In genomic region chr7:135488214-135488810, GRCm38 (mm10) we compare ENCODE assay signal across 9 mouse cellular contexts. TPM values are rescaled to one million over a fixed set of nuclear protein-coding genes. Genes with fewer than 3 reads are reported as not detected.
DNase-seq lines count a peak whose midpoint lies in the region; ATAC-seq and TF ChIP-seq lines count a peak whose summit lies in the region.
"Had no signal": no experiment of that assay in that cellular context is flagged by ENCODE, and none has a peak within 500 bp of the region (broad histone marks: within the 10 kb centered on the region; RNA-seq: fewer than 3 reads in every experiment).

No protein-coding gene starts in this region.

- no peak overlapping the region for H3K9ac ChIP-seq in intestine, embryonic 16.5 days (ENCODE audit: low read depth, low read length)
- no peak overlapping the region for H3K9ac ChIP-seq in intestine, embryonic 15.5 days
- H3K9ac ChIP-seq in CH12.LX (ENCODE audit: insufficient read depth, low read depth): no peak overlapping the region
- H3K9ac ChIP-seq in heart, embryonic 11.5 days (ENCODE audit: low read depth, low read length): no peak overlapping the region

- WGBS in intestine, embryonic 16.5 days: 61% methylated on average over 6 of the region's 6 CpGs
- 65% methylated on average over 6 of the region's 6 CpGs for WGBS in intestine, embryonic 15.5 days
- 70% methylated on average over 6 of the region's 6 CpGs for WGBS in heart, embryonic 11.5 days (ENCODE audit: insufficient replicate concordance)

- H3K4me2 ChIP-seq in intestine, embryonic 16.5 days (ENCODE audit: low read depth, low read length): no peak overlapping the region
- H3K4me2 ChIP-seq in intestine, embryonic 15.5 days (replicated peaks): no peak overlapping the region
- peak overlapping the region; percentile 24; the same call in 1 of the 2 replicates for H3K4me2 ChIP-seq in CH12.LX (ENCODE audit: insufficient read depth, low read depth, poor library complexity, severe bottlenecking)
- no peak overlapping the region for H3K4me2 ChIP-seq in heart, embryonic 11.5 days

- TF ChIP-seq EP300 in CH12.LX (IDR thresholded peaks at IDR 0.05; ENCODE audit: low read length): peak; percentile 73

- peak; percentile 49 for TF ChIP-seq RAD21 in CH12.LX (IDR thresholded peaks at IDR 0.05; ENCODE audit: low read depth, low read length)

- no peaks in the 10 kb centered on the region for H3K4me1 ChIP-seq in intestine, embryonic 16.5 days (ENCODE audit: control insufficient read depth, insufficient read depth, low read length)
- peaks cover 5% of the 10 kb centered on the region; the same call in 1 of the 2 replicates for H3K4me1 ChIP-seq in intestine, embryonic 15.5 days (replicated peaks)
- H3K4me1 ChIP-seq in CH12.LX (ENCODE audit: control insufficient read depth in 1 of 2, insufficient read depth in 2 of 2): peaks cover 11 to 37% of the 10 kb centered on the region in 2 experiments
- peaks cover 3% of the 10 kb centered on the region; the same call in 1 of the 2 replicates for H3K4me1 ChIP-seq in heart, embryonic 11.5 days (ENCODE audit: control insufficient read depth, insufficient read depth, low read length)

- TF ChIP-seq CTCF in CH12.LX (conservative IDR thresholded peaks at IDR 0.05 in 1 of 2, IDR thresholded peaks at IDR 0.05 in 1 of 2; ENCODE audit: low read depth in 2 of 2, low read length in 2 of 2): peak; percentile 80 to 94

- no peaks in the 10 kb centered on the region for H3K79me2 ChIP-seq in CH12.LX (replicated peaks; ENCODE audit: control insufficient read depth, extremely low read depth, insufficient read depth, poor library complexity, severe bottlenecking)

- DNase-seq in CH12.LX (ENCODE audit: extremely low read depth) (peak; percentile 56), R1 (ENCODE audit: low read depth, low spot score) (peak; percentile 54)
- peak; percentile 18 for DNase-seq in lung, postnatal 10 days
- no peak for DNase-seq in right cerebral cortex, adult 2 months (ENCODE audit: low spot score in 2 of 2)
- no peak for DNase-seq in cerebellum, adult 11-12 months

- H3K27ac ChIP-seq in intestine, embryonic 16.5 days (ENCODE audit: low read length): no peak overlapping the region
- no peak overlapping the region for H3K27ac ChIP-seq in intestine, embryonic 15.5 days
- no peak overlapping the region for H3K27ac ChIP-seq in CH12.LX (ENCODE audit: insufficient read depth, low read depth)
- H3K27ac ChIP-seq in heart, embryonic 11.5 days (ENCODE audit: low read depth, low read length): no peak overlapping the region

- dilution Hi-C loops in CH12.LX (cut with MboI; ENCODE audit: extremely low pct_ligation_motif_present, extremely low pct_unique_long_range_greater_than_20kb, low sequenced_read_pairs): no loop called here

- no peak overlapping the region for H3K4me3 ChIP-seq in intestine, embryonic 16.5 days (ENCODE audit: low read length)
- H3K4me3 ChIP-seq in intestine, embryonic 15.5 days (replicated peaks): no peak overlapping the region
- H3K4me3 ChIP-seq in CH12.LX (replicated peaks in 1 of 3; ENCODE audit: low read depth in 2 of 3, low read length in 2 of 3, poor library complexity in 1 of 3): no peak overlapping the region
- H3K4me3 ChIP-seq in heart, embryonic 11.5 days (ENCODE audit: low read depth, low read length): no peak overlapping the region
- H3K4me3 ChIP-seq: myocyte had no signal

- in situ Hi-C loops in CH12.LX (cut with MboI; ENCODE audit: low pct_ligation_motif_present, low pct_unique_long_range_greater_than_20kb, low sequenced_read_pairs): loop anchor here (5.0 to 25.0 kb wide), 3 partner anchors 86 to 1626 kb away; no protein-coding TSS in a partner anchor

- no peaks in the 10 kb centered on the region for H3K9me3 ChIP-seq in intestine, embryonic 16.5 days (ENCODE audit: control insufficient read depth, low read length)
- H3K9me3 ChIP-seq in intestine, embryonic 15.5 days: no peaks in the 10 kb centered on the region
- peaks cover 8% of the 10 kb centered on the region for H3K9me3 ChIP-seq in CH12.LX (replicated peaks; ENCODE audit: low read length)
- H3K9me3 ChIP-seq in heart, embryonic 11.5 days (replicated peaks; ENCODE audit: control insufficient read depth, low read length): no peaks in the 10 kb centered on the region

- no peaks in the 10 kb centered on the region for H3K36me3 ChIP-seq in intestine, embryonic 16.5 days (ENCODE audit: control insufficient read depth, insufficient read depth, low read length)
- H3K36me3 ChIP-seq in intestine, embryonic 15.5 days: no peaks in the 10 kb centered on the region
- H3K36me3 ChIP-seq in CH12.LX (replicated peaks in 1 of 2; ENCODE audit: control insufficient read depth in 1 of 2, insufficient read depth in 1 of 2, low read length in 1 of 2): no peaks in the 10 kb centered on the region
- no peaks in the 10 kb centered on the region for H3K36me3 ChIP-seq in heart, embryonic 11.5 days (ENCODE audit: control insufficient read depth, insufficient read depth, low read length)

- no peak for TF ChIP-seq POLR2A in CH12.LX (IDR thresholded peaks at IDR 0.05; ENCODE audit: low read depth, low read length)

- peak; percentile 26; the same call in 1 of the 2 replicates for ATAC-seq in intestine, embryonic 16.5 days
- no peak for ATAC-seq in intestine, embryonic 15.5 days
- no peak for ATAC-seq in heart, embryonic 11.5 days (replicated peaks; ENCODE audit: insufficient number of reproducible peaks, low FRiP score, low TSS enrichment)

- H3K27me3 ChIP-seq in intestine, embryonic 16.5 days (replicated peaks; ENCODE audit: control insufficient read depth, insufficient read depth, low read length): no peaks in the 10 kb centered on the region
- H3K27me3 ChIP-seq in intestine, embryonic 15.5 days (replicated peaks): no peaks in the 10 kb centered on the region
- no peaks in the 10 kb centered on the region for H3K27me3 ChIP-seq in CH12.LX (replicated peaks)
- H3K27me3 ChIP-seq in heart, embryonic 11.5 days (ENCODE audit: control insufficient read depth, insufficient read depth, low read length): peaks cover 8% of the 10 kb centered on the region

TF ChIP-seq in CH12.LX, 34 proteins besides CTCF, POLR2A, EP300 and RAD21:
- peak; percentile 21; the same call in 1 of the 2 replicates for TF ChIP-seq TCF12 (IDR thresholded peaks at IDR 0.05; ENCODE audit: low read depth, low read length)
- TF ChIP-seq MAFK (IDR thresholded peaks at IDR 0.05; ENCODE audit: insufficient replicate concordance, low read length): no peak
- no peak for TF ChIP-seq TBP (conservative IDR thresholded peaks at IDR 0.05; ENCODE audit: low read depth, low read length)
- peak; percentile 78 for TF ChIP-seq IRF4 (IDR thresholded peaks at IDR 0.05; ENCODE audit: low read depth, low read length)
- TF ChIP-seq SMC3 (IDR thresholded peaks at IDR 0.05; ENCODE audit: low read depth, low read length): peak; percentile 83
- 0 out of 2 replicates have a peak, but pooled peaks have one; percentile 38 for TF ChIP-seq RCOR1 (conservative IDR thresholded peaks at IDR 0.05; ENCODE audit: low read depth, low read length)
- 0 out of 2 replicates have a peak, but pooled peaks have one; percentile 24 for TF ChIP-seq JUND (conservative IDR thresholded peaks at IDR 0.05; ENCODE audit: low read depth, low read length)
- 0 out of 2 replicates have a peak, but pooled peaks have one; percentile 27 for TF ChIP-seq NELFE (IDR thresholded peaks at IDR 0.05; ENCODE audit: low read depth, low read length)
- no peak for TF ChIP-seq USF1 (IDR thresholded peaks at IDR 0.05; ENCODE audit: low read depth, low read length)
- no peak for TF ChIP-seq USF2 (conservative IDR thresholded peaks at IDR 0.05; ENCODE audit: low read depth, low read length)
- 0 out of 2 replicates have a peak, but pooled peaks have one; percentile 37 for TF ChIP-seq MAZ (IDR thresholded peaks at IDR 0.05; ENCODE audit: low read depth, low read length)
- TF ChIP-seq POLR2AphosphoS2 (IDR thresholded peaks at IDR 0.05; ENCODE audit: low read depth, low read length): no peak
- 0 out of 2 replicates have a peak, but pooled peaks have one; percentile 14 for TF ChIP-seq CHD2 (IDR thresholded peaks at IDR 0.05; ENCODE audit: low read length)
- TF ChIP-seq BHLHE40 (IDR thresholded peaks at IDR 0.05; ENCODE audit: low read depth, low read length): peak; percentile 28; the same call in 1 of the 2 replicates
- peak; percentile 63; the same call in 1 of the 2 replicates for TF ChIP-seq MXI1 (IDR thresholded peaks at IDR 0.05; ENCODE audit: low read depth, low read length)
- TF ChIP-seq MAX (IDR thresholded peaks at IDR 0.05; ENCODE audit: low read length): peak; percentile 42; the same call in 1 of the 2 replicates
- no peak for TF ChIP-seq ELF1 (IDR thresholded peaks at IDR 0.05; ENCODE audit: low read depth, low read length)
TF ChIP-seq in CH12.LX: peak in this region for 11.

RNA-seq across cellular contexts. Expression of gene Clrn3, which starts 40.1 kb away (rescaled TPM):
- polyA plus RNA-seq in intestine, embryonic 16.5 days (2015; fragmentation: Nextera tagmentation; extraction: Ambion mirVana): 40.3 and 45.1 TPM in 2 replicates
- 28.1 and 30.2 TPM in 2 replicates for polyA plus RNA-seq in intestine, embryonic 15.5 days (2015; fragmentation: Nextera tagmentation; extraction: Ambion mirVana)
- not detected in 2 replicates for total RNA-seq in CH12.LX (2012; rRNA removed)
- total RNA-seq in CH12.LX (2014; rRNA removed): not detected in 2 replicates
- not detected in 2 replicates for polyA plus RNA-seq in CH12.LX (2012; ENCODE audit: insufficient read length, low read depth)
- polyA plus RNA-seq in heart, embryonic 11.5 days (2014; fragmentation: Nextera tagmentation; extraction: Ambion mirVana): not detected in 2 replicates
- polyA plus RNA-seq: myocyte had no signal

RNA-seq across cellular contexts. Expression of gene Ptpre, which starts 49.0 kb away (rescaled TPM):
- polyA plus RNA-seq in intestine, embryonic 16.5 days (2015; fragmentation: Nextera tagmentation; extraction: Ambion mirVana): 2.4 and 2.9 TPM in 2 replicates
- polyA plus RNA-seq in intestine, embryonic 15.5 days (2015; fragmentation: Nextera tagmentation; extraction: Ambion mirVana): 2.4 and 2.6 TPM in 2 replicates
- total RNA-seq in CH12.LX (2012; rRNA removed) (5.3 and 6.9 TPM in 2 replicates), CH12.LX (2014; rRNA removed) (2.3 and 2.4 TPM in 2 replicates)
- polyA plus RNA-seq in CH12.LX (2012; ENCODE audit: insufficient read length, low read depth): 3.2 and 3.7 TPM in 2 replicates
- 1.3 and 1.7 TPM in 2 replicates for polyA plus RNA-seq in heart, embryonic 11.5 days (2014; fragmentation: Nextera tagmentation; extraction: Ambion mirVana)

Comparison
In these comparisons a context has a peak if more than half of its experiments do, and no peak if none do; other contexts are left out.
1. DNase-seq: peak in CH12.LX (single experiment), R1 (single experiment) and lung, postnatal 10 days (single experiment); none in right cerebral cortex, adult 2 months (0 of 2) and cerebellum, adult 11-12 months (single experiment).
2. RNA of gene Clrn3, which starts 40.1 kb away (polyA plus RNA-seq): 40.3 to 45.1 TPM in intestine, embryonic 16.5 days and 28.1 to 30.2 TPM in intestine, embryonic 15.5 days; not detected in CH12.LX and not detected in heart, embryonic 11.5 days; every median in the first group is over 10 times any median in the second.